Mouse (Mus musculus): ENCODE results near the gene Bex3.

DNA sequence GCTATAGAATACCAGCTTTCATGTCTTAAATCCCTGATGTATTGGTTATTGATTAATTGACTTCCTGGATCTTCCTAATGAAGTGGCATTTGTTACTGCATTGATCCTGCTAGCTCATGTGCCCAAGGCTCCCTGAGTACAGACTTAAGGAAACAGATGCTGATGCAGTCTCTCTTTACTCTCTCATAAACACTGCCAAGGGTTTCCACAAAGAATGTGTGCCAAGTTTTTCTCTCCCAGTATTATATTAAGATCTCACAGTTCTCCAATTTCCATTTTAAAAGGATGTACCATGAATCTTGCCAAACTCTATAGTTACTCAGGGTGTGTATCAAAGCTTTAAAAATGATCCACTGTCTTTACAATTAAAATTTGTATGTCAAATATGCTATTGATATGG is 8.3 kb downstream of the Bex3 start:
- TF ChIP-seq POLR2A (IDR thresholded peaks at IDR 0.05; ENCODE audit: insufficient read depth, low read depth, low read length), result no peak
- TF ChIP-seq CTCF (IDR thresholded peaks at IDR 0.05; ENCODE audit: insufficient read depth, low read depth, low read length), result no peak
